Mouse (Mus musculus) small intestine, adult 2 months (tissue): Measurements from ENCODE around the gene Ube2r2. TPM values are rescaled to one million over a fixed set of nuclear protein-coding genes. Genes with fewer than 3 reads are reported as not detected.

ENCODE experiments used
- H3K27ac ChIP-seq: fragments of 200-500 bp; 2 replicates; pipeline ENCODE4 v1.5.1; 2012; ENCODE audit warnings: low read depth, low read length, control low read depth, inconsistent platforms; ENCODE audit not compliant: insufficient read depth
- H3K27me3 ChIP-seq: fragments of 200-500 bp; 2 replicates; pipeline ENCODE4 v1.6.1; 2012; ENCODE audit warnings: mild to moderate bottlenecking, moderate library complexity, low read length, inconsistent platforms; ENCODE audit not compliant: control insufficient read depth, insufficient read depth
- H3K36me3 ChIP-seq: fragments of 200-500 bp; 2 replicates; pipeline ENCODE4 v1.6.1; 2012; ENCODE audit warnings: mild to moderate bottlenecking, low read length, control low read depth, inconsistent platforms; ENCODE audit not compliant: control insufficient read depth, insufficient read depth
- H3K4me1 ChIP-seq: fragments of 200-500 bp; 2 replicates; pipeline ENCODE4 v1.6.1; 2012; ENCODE audit warnings: low read length, inconsistent platforms, mixed read lengths; ENCODE audit not compliant: control insufficient read depth, insufficient read depth, insufficient read length
- H3K4me3 ChIP-seq: fragments of 200-500 bp; 2 replicates; pipeline ENCODE4 v1.5.1; 2012; ENCODE audit warnings: low read depth, mild to moderate bottlenecking, control low read depth, inconsistent platforms, low read length, moderate library complexity
- CTCF ChIP-seq: fragments of 200-500 bp; IDR thresholded peaks from 2 replicates; pipeline ENCODE4 v1.5.1; 2012; ENCODE audit warnings: low read depth, mild to moderate bottlenecking, control low read depth, inconsistent platforms, low read length, moderate library complexity, mixed read lengths; ENCODE audit not compliant: insufficient replicate concordance, insufficient read length; ENCODE audit errors: extremely low read depth
- POLR2A ChIP-seq: fragments of 200-500 bp; IDR thresholded peaks from 2 replicates; pipeline ENCODE4 v1.6.1; 2012; ENCODE audit warnings: low read depth, mild to moderate bottlenecking, control low read depth, inconsistent platforms, low read length, moderate library complexity
- WGBS: fragments of 180-500 bp; shearing (Covaris S2); methylation state at CpG from one replicate; pipeline ENCODE4 v1.1.7; 2018; 5-methylcytosine and 5-hydroxymethylcytosine counted together
- polyA plus RNA-seq: library from polyadenylated mRNA; depleted of rRNA; stranded (reverse); fragments of >200 nt; gene quantifications from 2 replicates; pipeline ENCODE4 v1.2.3, GENCODE M21; 2012

Ube2r2 gene
- polyA plus RNA-seq, 1 experiment, result 25.3 TPM

- H3K36me3 ChIP-seq, result no peaks in the 10 kb centered on the region
- no peaks in the 10 kb centered on the region for H3K4me1 ChIP-seq
- H3K27ac ChIP-seq, result peak overlapping the region; percentile 97
- TF ChIP-seq CTCF (no peak), POLR2A (peak; percentile 76)
- WGBS, result 2% methylated on average over 39 of the region's 70 CpGs
- no peaks in the 10 kb centered on the region for H3K27me3 ChIP-seq
- H3K4me3 ChIP-seq, result peak overlapping the region; percentile 100
Measured at GRCm38 (mm10) chr4:41134935-41135710, 420 bp upstream of the Ube2r2 start.

GRCm38 (mm10) chr4:41136454-41136805 is 887 bp downstream of the Ube2r2 start:
- H3K4me1 ChIP-seq, result no peaks in the 10 kb centered on the region
- WGBS, result 2% methylated on average over 4 of the region's 4 CpGs
- no peak for TF ChIP-seq POLR2A
- TF ChIP-seq CTCF, result no peak

GRCm38 (mm10) chr4:41136811-41137210 is 1.3 kb downstream of the Ube2r2 start:
- H3K27me3 ChIP-seq, result no peaks in the 10 kb centered on the region
- H3K27ac ChIP-seq, result peak overlapping the region; percentile 81
- no peak for TF ChIP-seq CTCF
- no peak for TF ChIP-seq POLR2A
- H3K36me3 ChIP-seq, result peaks cover 5% of the 10 kb centered on the region; the same call in 1 of the 2 replicates
- peak overlapping the region; percentile 100 for H3K4me3 ChIP-seq
- no peaks in the 10 kb centered on the region for H3K4me1 ChIP-seq
- WGBS, result under 1% methylated on average over 8 of the region's 8 CpGs

More at GRCm38 (mm10) chr4:41136454-41136805, 887 bp downstream of the Ube2r2 start:
- Histone ChIP-seq H3K27me3 (no peaks in the 10 kb centered on the region), H3K36me3 (peaks cover 5% of the 10 kb centered on the region; the same call in 1 of the 2 replicates), H3K4me3 (peak overlapping the region; percentile 100), H3K27ac (peak overlapping the region; percentile 81)

- 82% methylated on average over 6 of the region's 6 CpGs for WGBS
- TF ChIP-seq POLR2A (no peak), CTCF (no peak)
- Histone ChIP-seq H3K4me3 (no peak overlapping the region), H3K4me1 (no peaks in the 10 kb centered on the region), H3K27ac (no peak overlapping the region), H3K36me3 (peaks cover 5% of the 10 kb centered on the region; the same call in 1 of the 2 replicates), H3K27me3 (no peaks in the 10 kb centered on the region)
Measured at GRCm38 (mm10) chr4:41140174-41140875, 4.8 kb downstream of the Ube2r2 start.

- TF ChIP-seq POLR2A (no peak), CTCF (no peak)
- no peak overlapping the region for H3K4me3 ChIP-seq
Measured at GRCm38 (mm10) chr4:41142601-41143000, 7.1 kb downstream of the Ube2r2 start.

GRCm38 (mm10) chr4:41149891-41150290 is 14.3 kb downstream of the Ube2r2 start:
- no peaks in the 10 kb centered on the region for H3K27me3 ChIP-seq
- WGBS, result 78% methylated on average over 3 of the region's 3 CpGs
- no peak for TF ChIP-seq CTCF
- no peak for TF ChIP-seq POLR2A
- H3K36me3 ChIP-seq, result 0 out of 2 replicates have a peak, but pooled peaks cover 1% of the 10 kb centered on the region
- H3K4me3 ChIP-seq, result no peak overlapping the region
- 0 out of 2 replicates have a peak, but pooled peaks cover 2% of the 10 kb centered on the region for H3K4me1 ChIP-seq
- H3K27ac ChIP-seq, result no peak overlapping the region

More at GRCm38 (mm10) chr4:41142601-41143000, 7.1 kb downstream of the Ube2r2 start:
- Histone ChIP-seq H3K27me3 (no peaks in the 10 kb centered on the region), H3K36me3 (peaks cover 5% of the 10 kb centered on the region; the same call in 1 of the 2 replicates), H3K27ac (no peak overlapping the region), H3K4me1 (no peaks in the 10 kb centered on the region)
- WGBS, result 69% methylated on average over 2 of the region's 2 CpGs

- 93% methylated on average over 7 of the region's 7 CpGs for WGBS
- no peak overlapping the region for H3K4me3 ChIP-seq
- no peak overlapping the region for H3K27ac ChIP-seq
- TF ChIP-seq CTCF (no peak), POLR2A (no peak)
- H3K4me1 ChIP-seq, result 0 out of 2 replicates have a peak, but pooled peaks cover 2% of the 10 kb centered on the region
- no peaks in the 10 kb centered on the region for H3K27me3 ChIP-seq
- H3K36me3 ChIP-seq, result 0 out of 2 replicates have a peak, but pooled peaks cover 1% of the 10 kb centered on the region
Measured at GRCm38 (mm10) chr4:41151186-41151585, 15.6 kb downstream of the Ube2r2 start.
